Mouse (Mus musculus): Measurements from ENCODE around the gene Cyp8b1.

DNA sequence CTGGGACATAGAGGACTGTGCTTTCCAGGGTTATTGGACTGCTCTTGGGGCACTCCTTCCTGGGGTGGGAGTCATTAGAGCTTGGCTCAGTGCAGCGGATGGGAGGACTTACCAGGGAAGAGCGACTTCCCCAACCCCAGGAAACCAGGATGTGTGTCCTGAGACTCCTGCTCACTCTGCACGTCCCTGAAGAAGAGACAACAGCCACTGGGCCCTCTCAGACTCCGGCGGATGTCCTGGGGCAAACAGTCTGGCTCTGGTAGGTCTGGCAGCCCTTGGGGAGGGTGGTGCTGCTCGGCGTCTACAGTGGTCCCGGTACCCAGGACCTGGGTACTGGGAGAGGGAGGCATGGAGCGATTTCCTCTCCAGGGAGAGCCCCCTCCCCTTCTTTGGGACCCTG lies 17.9 kb downstream of the Cyp8b1 start, which contains the start of gene Ackr2:
- TF ChIP-seq CTCF (IDR thresholded peaks at IDR 0.05; ENCODE audit: borderline replicate concordance, extremely low read depth, insufficient read depth, insufficient read length) (no peak), POLR2A (IDR thresholded peaks at IDR 0.05; ENCODE audit: borderline replicate concordance, extremely low read depth, insufficient read depth, insufficient read length, poor library complexity, severe bottlenecking) (no peak)

All from brain, embryonic 14.5 days (tissue).